9 mouse cellular contexts compared by ENCODE assay signal in genomic region chr7:24208282-24208886, GRCm38 (mm10). TPM values are rescaled to one million over a fixed set of nuclear protein-coding genes. Genes with fewer than 3 reads are reported as not detected.
A peak's percentile ranks its signal among the peaks of the same experiment; 100 is the strongest.
DNase-seq lines count a peak whose midpoint lies in the region; ATAC-seq and TF ChIP-seq lines count a peak whose summit lies in the region.
"Had no signal": no experiment of that assay in that cellular context is flagged by ENCODE, and none has a peak within 500 bp of the region (broad histone marks: within the 10 kb centered on the region; RNA-seq: fewer than 3 reads in every experiment).

No protein-coding gene starts in this region.

- H3K36me3 ChIP-seq in kidney, embryonic 16.5 days (ENCODE audit: insufficient read depth, low read length), result peaks cover 18% of the 10 kb centered on the region
- peaks cover 2% of the 10 kb centered on the region; the same call in 1 of the 2 replicates for H3K36me3 ChIP-seq in forebrain, embryonic 11.5 days (ENCODE audit: control insufficient read depth, insufficient read depth, low read length)
- H3K36me3 ChIP-seq in intestine, embryonic 16.5 days (ENCODE audit: control insufficient read depth, insufficient read depth, low read length), result peaks cover 15% of the 10 kb centered on the region
- H3K36me3 ChIP-seq in midbrain, postnatal 0 days (ENCODE audit: insufficient read depth, low read length), result no peaks in the 10 kb centered on the region

- peaks cover 7% of the 10 kb centered on the region; the same call in 1 of the 2 replicates for H3K4me1 ChIP-seq in kidney, embryonic 16.5 days (ENCODE audit: insufficient read depth, low read length)
- H3K4me1 ChIP-seq in forebrain, embryonic 11.5 days (replicated peaks; ENCODE audit: control insufficient read depth, insufficient read depth, low read length), result no peaks in the 10 kb centered on the region
- no peaks in the 10 kb centered on the region for H3K4me1 ChIP-seq in intestine, embryonic 16.5 days (ENCODE audit: control insufficient read depth, insufficient read depth, low read length)
- H3K4me1 ChIP-seq in midbrain, postnatal 0 days (ENCODE audit: insufficient read depth, low read length), result no peaks in the 10 kb centered on the region

- no peak for DNase-seq in kidney, postnatal 36 days
- no peak for DNase-seq in forebrain, embryonic 11.5 days (ENCODE audit: low spot score)
- no peak for DNase-seq in midbrain, postnatal 0 days (ENCODE audit: low spot score)
- no peak for DNase-seq in thymus, postnatal 14 days
- DNase-seq in frontal cortex, postnatal 10 days (ENCODE audit: low spot score in 2 of 2), result no peak
- DNase-seq: thymus, adult 18-20 months had no signal

- peak overlapping the region; percentile 76 for H3K4me3 ChIP-seq in kidney, embryonic 16.5 days (ENCODE audit: low read length)
- H3K4me3 ChIP-seq in forebrain, embryonic 11.5 days (ENCODE audit: low read depth, low read length), result peak overlapping the region; percentile 53; the same call in 1 of the 2 replicates
- peak overlapping the region; percentile 62; the same call in 1 of the 2 replicates for H3K4me3 ChIP-seq in intestine, embryonic 16.5 days (ENCODE audit: low read length)
- H3K4me3 ChIP-seq in midbrain, postnatal 0 days (ENCODE audit: low read depth, low read length), result peak overlapping the region; percentile 61

- no peaks in the 10 kb centered on the region for H3K27me3 ChIP-seq in kidney, embryonic 16.5 days (ENCODE audit: insufficient read depth, low read length)
- no peaks in the 10 kb centered on the region for H3K27me3 ChIP-seq in forebrain, embryonic 11.5 days (ENCODE audit: control insufficient read depth, insufficient read depth, low read length)
- no peaks in the 10 kb centered on the region for H3K27me3 ChIP-seq in intestine, embryonic 16.5 days (replicated peaks; ENCODE audit: control insufficient read depth, insufficient read depth, low read length)
- no peaks in the 10 kb centered on the region for H3K27me3 ChIP-seq in midbrain, postnatal 0 days (ENCODE audit: insufficient read depth, low read length)

- no peak for TF ChIP-seq CTCF in midbrain, postnatal 0 days (IDR thresholded peaks at IDR 0.05)

- no peak; the same call in 1 of the 2 replicates for ATAC-seq in kidney, embryonic 16.5 days (ENCODE audit: low FRiP score, low TSS enrichment)
- peak; percentile 65 for ATAC-seq in forebrain, embryonic 11.5 days (replicated peaks; ENCODE audit: low FRiP score)
- peak; percentile 37; the same call in 1 of the 2 replicates for ATAC-seq in intestine, embryonic 16.5 days
- ATAC-seq in midbrain, postnatal 0 days (ENCODE audit: low FRiP score), result peak; percentile 62; the same call in 1 of the 2 replicates
- no peak for ATAC-seq in erythroid progenitor cell, adult 5-6 weeks (replicated peaks; ENCODE audit: low FRiP score, poor library complexity, severe bottlenecking)

- 61% methylated on average over 7 of the region's 7 CpGs for WGBS in kidney, embryonic 16.5 days
- 55% methylated on average over 7 of the region's 7 CpGs for WGBS in forebrain, embryonic 11.5 days
- 62% methylated on average over 7 of the region's 7 CpGs for WGBS in intestine, embryonic 16.5 days
- 63% methylated on average over 7 of the region's 7 CpGs for WGBS in midbrain, postnatal 0 days

- peaks cover 3% of the 10 kb centered on the region; the same call in 1 of the 2 replicates for H3K9me3 ChIP-seq in kidney, embryonic 16.5 days (ENCODE audit: low read length)
- no peaks in the 10 kb centered on the region for H3K9me3 ChIP-seq in forebrain, embryonic 11.5 days (ENCODE audit: control insufficient read depth, low read length)
- no peaks in the 10 kb centered on the region for H3K9me3 ChIP-seq in intestine, embryonic 16.5 days (ENCODE audit: control insufficient read depth, low read length)
- H3K9me3 ChIP-seq in midbrain, postnatal 0 days (ENCODE audit: low read length), result no peaks in the 10 kb centered on the region

- H3K4me2 ChIP-seq in kidney, embryonic 16.5 days (replicated peaks; ENCODE audit: low read depth, low read length), result peak overlapping the region; percentile 81
- H3K4me2 ChIP-seq in forebrain, embryonic 11.5 days (ENCODE audit: low read depth, low read length, severe bottlenecking), result peak overlapping the region; percentile 59; the same call in 1 of the 2 replicates
- peak overlapping the region; percentile 70 for H3K4me2 ChIP-seq in intestine, embryonic 16.5 days (ENCODE audit: low read depth, low read length)
- peak overlapping the region; percentile 72 for H3K4me2 ChIP-seq in midbrain, postnatal 0 days (ENCODE audit: low read depth, low read length, poor library complexity, severe bottlenecking)

- H3K27ac ChIP-seq in kidney, embryonic 16.5 days (ENCODE audit: low read length), result no peak overlapping the region; the same call in 1 of the 2 replicates
- H3K27ac ChIP-seq in forebrain, embryonic 11.5 days (ENCODE audit: low read depth, low read length), result no peak overlapping the region
- H3K27ac ChIP-seq in intestine, embryonic 16.5 days (ENCODE audit: low read length), result no peak overlapping the region
- H3K27ac ChIP-seq in midbrain, postnatal 0 days (ENCODE audit: low read depth, low read length), result no peak overlapping the region

- H3K9ac ChIP-seq in kidney, embryonic 16.5 days (replicated peaks; ENCODE audit: low read length), result no peak overlapping the region
- no peak overlapping the region for H3K9ac ChIP-seq in forebrain, embryonic 11.5 days (ENCODE audit: low read length)
- H3K9ac ChIP-seq in intestine, embryonic 16.5 days (ENCODE audit: low read depth, low read length), result no peak overlapping the region
- H3K9ac ChIP-seq in midbrain, postnatal 0 days (replicated peaks; ENCODE audit: low read length, poor library complexity, severe bottlenecking), result 0 out of 2 replicates have a peak overlapping the region, but pooled peaks have one; percentile 78

RNA-seq across cellular contexts. Expression of gene Zfp111, which starts 2.9 kb away (rescaled TPM):
- polyA plus RNA-seq in kidney, embryonic 16.5 days (2015; fragmentation: Nextera tagmentation; extraction: Ambion mirVana), result 11.8 and 13.1 TPM in 2 replicates
- polyA plus RNA-seq in forebrain, embryonic 11.5 days (2014; fragmentation: Nextera tagmentation; extraction: Ambion mirVana), result 9.6 and 12.3 TPM in 2 replicates
- 6.7 and 8.2 TPM in 2 replicates for polyA plus RNA-seq in intestine, embryonic 16.5 days (2015; fragmentation: Nextera tagmentation; extraction: Ambion mirVana)
- 6.2 and 6.7 TPM in 2 replicates for total RNA-seq in midbrain, postnatal 0 days (2014; rRNA removed)
- 2.5 and 2.6 TPM in 2 replicates for polyA plus RNA-seq in midbrain, postnatal 0 days (2015; fragmentation: Nextera tagmentation; extraction: Ambion mirVana)
- total RNA-seq in erythroid progenitor cell, adult 5-6 weeks (2015; ENCODE audit: low replicate concordance), result 0.72 and 4.2 TPM in 2 replicates
- 0.51 and 1.1 TPM in 2 replicates for total RNA-seq in erythroid progenitor cell, adult 5-6 weeks (2017; ENCODE audit: low replicate concordance)

RNA-seq across cellular contexts. Expression of gene Zfp109, which starts 29.0 kb away (rescaled TPM):
- 6.3 and 6.9 TPM in 2 replicates for polyA plus RNA-seq in kidney, embryonic 16.5 days (2015; fragmentation: Nextera tagmentation; extraction: Ambion mirVana)
- polyA plus RNA-seq in forebrain, embryonic 11.5 days (2014; fragmentation: Nextera tagmentation; extraction: Ambion mirVana), result 5.0 and 5.7 TPM in 2 replicates
- polyA plus RNA-seq in intestine, embryonic 16.5 days (2015; fragmentation: Nextera tagmentation; extraction: Ambion mirVana), result 3.7 TPM in 2 replicates
- total RNA-seq in midbrain, postnatal 0 days (2014; rRNA removed), result 5.4 and 5.5 TPM in 2 replicates
- polyA plus RNA-seq in midbrain, postnatal 0 days (2015; fragmentation: Nextera tagmentation; extraction: Ambion mirVana), result 2.5 TPM in 2 replicates
- total RNA-seq in erythroid progenitor cell, adult 5-6 weeks (2015; ENCODE audit: low replicate concordance), result 1.3 TPM in 1 of 2 replicates, not detected in the other
- 1.3 TPM in 1 of 2 replicates, not detected in the other for total RNA-seq in erythroid progenitor cell, adult 5-6 weeks (2017; ENCODE audit: low replicate concordance)

RNA-seq across cellular contexts. Expression of gene Zfp114, which starts 33.5 kb away (rescaled TPM):
- 6.1 and 6.9 TPM in 2 replicates for polyA plus RNA-seq in kidney, embryonic 16.5 days (2015; fragmentation: Nextera tagmentation; extraction: Ambion mirVana)
- polyA plus RNA-seq in forebrain, embryonic 11.5 days (2014; fragmentation: Nextera tagmentation; extraction: Ambion mirVana), result 6.2 and 6.7 TPM in 2 replicates
- 2.5 and 3.4 TPM in 2 replicates for polyA plus RNA-seq in intestine, embryonic 16.5 days (2015; fragmentation: Nextera tagmentation; extraction: Ambion mirVana)
- 4.1 and 5.3 TPM in 2 replicates for total RNA-seq in midbrain, postnatal 0 days (2014; rRNA removed)
- polyA plus RNA-seq in midbrain, postnatal 0 days (2015; fragmentation: Nextera tagmentation; extraction: Ambion mirVana), result 2.1 and 2.4 TPM in 2 replicates
- total RNA-seq in erythroid progenitor cell, adult 5-6 weeks (2015; ENCODE audit: low replicate concordance), result 0.42 TPM in 1 of 2 replicates, not detected in the other
- not detected in 2 replicates for total RNA-seq in erythroid progenitor cell, adult 5-6 weeks (2017; ENCODE audit: low replicate concordance)

RNA-seq across cellular contexts. Expression of gene Zfp108, which starts 46.2 kb away (rescaled TPM):
- 4.4 and 4.9 TPM in 2 replicates for polyA plus RNA-seq in kidney, embryonic 16.5 days (2015; fragmentation: Nextera tagmentation; extraction: Ambion mirVana)
- 2.6 and 3.0 TPM in 2 replicates for polyA plus RNA-seq in forebrain, embryonic 11.5 days (2014; fragmentation: Nextera tagmentation; extraction: Ambion mirVana)
- polyA plus RNA-seq in intestine, embryonic 16.5 days (2015; fragmentation: Nextera tagmentation; extraction: Ambion mirVana), result 2.4 and 2.9 TPM in 2 replicates
- total RNA-seq in midbrain, postnatal 0 days (2014; rRNA removed), result 5.5 and 7.4 TPM in 2 replicates
- polyA plus RNA-seq in midbrain, postnatal 0 days (2015; fragmentation: Nextera tagmentation; extraction: Ambion mirVana), result 3.4 and 3.7 TPM in 2 replicates
- not detected in 2 replicates for total RNA-seq in erythroid progenitor cell, adult 5-6 weeks (2015; ENCODE audit: low replicate concordance)
- not detected in 2 replicates for total RNA-seq in erythroid progenitor cell, adult 5-6 weeks (2017; ENCODE audit: low replicate concordance)

Comparison
In these comparisons a context has a peak if more than half of its experiments do, and no peak if none do; other contexts are left out.
1. ATAC-seq: peak in forebrain, embryonic 11.5 days (single experiment), intestine, embryonic 16.5 days (single experiment) and midbrain, postnatal 0 days (single experiment); none in kidney, embryonic 16.5 days (single experiment) and erythroid progenitor cell, adult 5-6 weeks (single experiment).
2. Peak in every context shown above with its lines, with median percentiles within 50 percentile points of each other: H3K4me2 ChIP-seq and H3K4me3 ChIP-seq.